ENCODE assay signal across 22 mouse cellular contexts in the genomic region with DNA sequence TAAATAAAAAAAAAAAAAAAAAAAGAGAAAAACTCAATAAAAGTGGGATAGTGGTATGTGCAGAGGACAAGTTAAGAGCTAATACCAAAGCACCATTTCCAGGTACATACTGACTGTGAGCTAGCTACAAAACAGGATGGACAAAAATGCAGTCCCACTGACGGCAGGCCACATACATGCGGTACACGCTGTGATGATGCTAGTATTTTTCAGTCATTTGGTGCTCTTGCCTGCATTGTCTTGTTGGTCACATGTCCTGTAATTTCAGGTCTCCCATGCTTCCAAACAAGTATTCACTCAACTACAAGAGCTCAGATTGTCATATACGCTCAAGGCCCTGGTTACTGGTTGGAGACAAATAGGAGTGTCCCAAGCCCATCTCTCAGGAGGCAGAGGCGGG. TPM values are rescaled to one million over a fixed set of nuclear protein-coding genes. Genes with fewer than 3 reads are reported as not detected.
DNase-seq lines count a peak whose midpoint lies in the region; ATAC-seq and TF ChIP-seq lines count a peak whose summit lies in the region.
"Had no signal": no experiment of that assay in that cellular context is flagged by ENCODE, and none has a peak within 500 bp of the region (broad histone marks: within the 10 kb centered on the region; RNA-seq: fewer than 3 reads in every experiment).

No protein-coding gene starts in this region.

- no peaks in the 10 kb centered on the region for H3K36me3 ChIP-seq in megakaryocyte, embryonic 14.5 days (replicated peaks; ENCODE audit: low read length)
- no peaks in the 10 kb centered on the region for H3K36me3 ChIP-seq in MEL (ENCODE audit: control insufficient read depth in 1 of 2, insufficient read depth in 2 of 2, low read length in 2 of 2)
- H3K36me3 ChIP-seq: embryonic facial prominence, embryonic 10.5 days; forebrain, embryonic 10.5 days; heart, embryonic 10.5 days; heart, embryonic 15.5 days; hindbrain, embryonic 15.5 days had no signal

- no peak for TF ChIP-seq POLR2A in MEL (IDR thresholded peaks at IDR 0.05; ENCODE audit: control insufficient read depth in 1 of 2, insufficient read depth in 1 of 2, low read depth in 1 of 2, low read length in 2 of 2, poor library complexity in 1 of 2)
- TF ChIP-seq POLR2A in embryonic fibroblast, embryonic 13.5 days (IDR thresholded peaks at IDR 0.05; ENCODE audit: low read depth, low read length): peak; percentile 44; the same call in 1 of the 2 replicates

- H3K4me3 ChIP-seq in megakaryocyte, embryonic 14.5 days (replicated peaks): peak overlapping the region; percentile 34
- no peak overlapping the region for H3K4me3 ChIP-seq in MEL (ENCODE audit: control insufficient read depth in 1 of 2, insufficient read depth in 1 of 2, low read depth in 2 of 2, low read length in 2 of 2)
- H3K4me3 ChIP-seq in embryonic fibroblast, embryonic 13.5 days (ENCODE audit: insufficient read depth, low read length): no peak overlapping the region
- H3K4me3 ChIP-seq: embryonic facial prominence, embryonic 10.5 days; erythroblast, embryonic 14.5 days; forebrain, embryonic 10.5 days; heart, embryonic 10.5 days; heart, embryonic 15.5 days; hindbrain, embryonic 15.5 days had no signal

- H3K27ac ChIP-seq in MEL (ENCODE audit: control insufficient read depth, low read depth, low read length): no peak overlapping the region
- H3K27ac ChIP-seq in embryonic fibroblast, embryonic 13.5 days (ENCODE audit: insufficient read depth, low read length): no peak overlapping the region
- H3K27ac ChIP-seq: embryonic facial prominence, embryonic 10.5 days; forebrain, embryonic 10.5 days; heart, embryonic 10.5 days; hindbrain, embryonic 15.5 days had no signal

- no peak for TF ChIP-seq CTCF in MEL (IDR thresholded peaks at IDR 0.05 in 2 of 3, conservative IDR thresholded peaks at IDR 0.05 in 1 of 3; ENCODE audit: control insufficient read depth in 1 of 3, insufficient read depth in 1 of 3, low read depth in 2 of 3, low read length in 3 of 3, poor library complexity in 1 of 3, severe bottlenecking in 1 of 3)
- TF ChIP-seq CTCF in embryonic fibroblast, embryonic 13.5 days (IDR thresholded peaks at IDR 0.05; ENCODE audit: borderline replicate concordance, insufficient read depth, low read length): no peak

- TF ChIP-seq EP300 in MEL (IDR thresholded peaks at IDR 0.05; ENCODE audit: low read depth in 1 of 2, low read length in 2 of 2): no peak

- H3K9ac ChIP-seq in MEL (ENCODE audit: control insufficient read depth, low read depth, low read length, poor library complexity, severe bottlenecking): no peak overlapping the region
- H3K9ac ChIP-seq: heart, embryonic 15.5 days; hindbrain, embryonic 15.5 days had no signal

- H3K27me3 ChIP-seq in megakaryocyte, embryonic 14.5 days (replicated peaks): peaks cover 30% of the 10 kb centered on the region
- no peaks in the 10 kb centered on the region; a peak in 1 of 4 replicates for H3K27me3 ChIP-seq in MEL (ENCODE audit: control insufficient read depth in 1 of 2, insufficient read depth in 2 of 2, low read length in 2 of 2)

- no peak for ATAC-seq in megakaryocyte, adult 5-6 weeks (ENCODE audit: poor library complexity, severe bottlenecking)
- ATAC-seq: activated CD4-positive, CD25-positive, alpha-beta regulatory T cell, adult 4 months; forebrain, embryonic 14.5 days had no signal

- DNase-seq in MEL (ENCODE audit: low read depth, low spot score): peak; percentile 33
- DNase-seq in right cerebral cortex, postnatal 14 days: no peak
- DNase-seq in right cerebral cortex, postnatal 10 days (ENCODE audit: low spot score in 2 of 2): no peak
- DNase-seq: adrenal gland, postnatal 14 days; cerebellum, adult 18-20 months; cerebellum, adult 9-11 months; gastrocnemius, postnatal 36 days; heart, adult 18-20 months; kidney, adult 11 months had no signal

- no peak for TF ChIP-seq RAD21 in MEL (IDR thresholded peaks at IDR 0.05; ENCODE audit: low read depth, low read length)

- no peaks in the 10 kb centered on the region for H3K79me2 ChIP-seq in MEL (ENCODE audit: control insufficient read depth, insufficient read depth, low read length, poor library complexity)

- H3K9me3 ChIP-seq in megakaryocyte, embryonic 14.5 days: peaks cover 5% of the 10 kb centered on the region; the same call in 1 of the 2 replicates
- no peaks in the 10 kb centered on the region for H3K9me3 ChIP-seq in MEL (replicated peaks; ENCODE audit: insufficient read depth, low read length)
- H3K9me3 ChIP-seq: embryonic facial prominence, embryonic 10.5 days; forebrain, embryonic 10.5 days; heart, embryonic 10.5 days; heart, embryonic 15.5 days; hindbrain, embryonic 15.5 days had no signal

- peaks cover 20% of the 10 kb centered on the region for H3K4me1 ChIP-seq in megakaryocyte, embryonic 14.5 days
- H3K4me1 ChIP-seq in MEL (ENCODE audit: control insufficient read depth in 1 of 2, insufficient read depth in 2 of 2, low read length in 2 of 2): peaks cover 0 to 6% of the 10 kb centered on the region in 2 experiments; a peak in 1 of 4 replicates
- 0 out of 2 replicates have a peak, but pooled peaks cover 3% of the 10 kb centered on the region for H3K4me1 ChIP-seq in embryonic fibroblast, embryonic 13.5 days (ENCODE audit: control insufficient read depth, insufficient read depth, low read length)
- H3K4me1 ChIP-seq: heart, embryonic 10.5 days; heart, embryonic 15.5 days had no signal

TF ChIP-seq in MEL, 35 proteins besides CTCF, POLR2A, EP300 and RAD21:
- no peak for TF ChIP-seq POLR2AphosphoS5 (IDR thresholded peaks at IDR 0.05; ENCODE audit: borderline replicate concordance, low read depth, low read length)
- no peak for TF ChIP-seq BHLHE40 (IDR thresholded peaks at IDR 0.05; ENCODE audit: borderline replicate concordance, low read depth, low read length)
- no peak for TF ChIP-seq CHD2 (IDR thresholded peaks at IDR 0.05; ENCODE audit: low read length)
- TF ChIP-seq MYB (IDR thresholded peaks at IDR 0.05; ENCODE audit: low read depth, low read length): no peak

RNA-seq across cellular contexts. Expression of a gene that starts 15.4 kb away (rescaled TPM):
- 0.26 TPM in 1 of 2 replicates, not detected in the other for polyA plus RNA-seq in megakaryocyte, embryonic 14.5 days (2012; ENCODE audit: insufficient read depth, low replicate concordance)
- 0.18 and 1.6 TPM in 2 replicates for total RNA-seq in megakaryocyte, adult 5-6 weeks (2015)
- 0.37 and 1.1 TPM in 2 replicates for total RNA-seq in megakaryocyte, adult 5-6 weeks (2017)
- total RNA-seq in MEL (2012; rRNA removed): not detected in 2 replicates
- polyA plus RNA-seq in MEL (2012; ENCODE audit: insufficient read depth in 1 of 2, insufficient read length in 2 of 2, low read depth in 1 of 2, low replicate concordance in 2 of 2, missing spikeins in 1 of 2): not detected
- 0.67 and 0.85 TPM in 2 replicates for polyA plus RNA-seq in embryonic fibroblast, embryonic 13.5 days (2011; ENCODE audit: insufficient read length, low read depth, missing spikeins)

RNA-seq across cellular contexts. Expression of a gene that starts 56.6 kb away (rescaled TPM):
- polyA plus RNA-seq in megakaryocyte, embryonic 14.5 days (2012; ENCODE audit: insufficient read depth, low replicate concordance): 3.8 TPM in 1 of 2 replicates, not detected in the other
- total RNA-seq in megakaryocyte, adult 5-6 weeks (2015): 0.29 and 0.66 TPM in 2 replicates
- 0.45 and 1.3 TPM in 2 replicates for total RNA-seq in megakaryocyte, adult 5-6 weeks (2017)
- 10.4 and 10.7 TPM in 2 replicates for total RNA-seq in MEL (2012; rRNA removed)
- polyA plus RNA-seq in MEL (2012; ENCODE audit: insufficient read depth in 1 of 2, insufficient read length in 2 of 2, low read depth in 1 of 2, low replicate concordance in 2 of 2, missing spikeins in 1 of 2): 10 to 100 TPM in 1 of 2 experiments, not detected in 1; 15.5 TPM
- polyA plus RNA-seq in embryonic fibroblast, embryonic 13.5 days (2011; ENCODE audit: insufficient read length, low read depth, missing spikeins): 16.4 and 17.9 TPM in 2 replicates

RNA-seq across cellular contexts. Expression of a gene that starts 56.6 kb away (rescaled TPM):
- 0.03 TPM in 1 of 2 replicates, not detected in the other for polyA plus RNA-seq in megakaryocyte, embryonic 14.5 days (2012; ENCODE audit: insufficient read depth, low replicate concordance)
- not detected in 2 replicates for total RNA-seq in megakaryocyte, adult 5-6 weeks (2015)
- total RNA-seq in megakaryocyte, adult 5-6 weeks (2017): not detected in 2 replicates
- not detected in 2 replicates for total RNA-seq in MEL (2012; rRNA removed)
- under 1 TPM in 1 of 2 experiments, not detected in 1; 0.06 TPM for polyA plus RNA-seq in MEL (2012; ENCODE audit: insufficient read depth in 1 of 2, insufficient read length in 2 of 2, low read depth in 1 of 2, low replicate concordance in 2 of 2, missing spikeins in 1 of 2)
- polyA plus RNA-seq in embryonic fibroblast, embryonic 13.5 days (2011; ENCODE audit: insufficient read length, low read depth, missing spikeins): 0.33 and 0.47 TPM in 2 replicates
- total RNA-seq: gastrocnemius, adult 8-10 months; gastrocnemius, postnatal 36 days; heart, adult 18-20 months; heart, postnatal 25 days had no signal
- polyA plus RNA-seq: erythroblast, embryonic 14.5 days had no signal
